Mouse (Mus musculus): ENCODE measurements around the gene 1190005I06Rik. TPM values are rescaled to one million over a fixed set of nuclear protein-coding genes. Genes with fewer than 3 reads are reported as not detected.

1190005I06Rik gene
- 10 to 100 TPM in 1 of 2 experiments, 1 to 10 TPM in 1; 9.5 to 10.6 TPM for total RNA-seq (2021)
- long read RNA-seq, experiment 1, partial matches to known transcripts, result 0 of 5 reads
- long read RNA-seq, experiment 1, other reads (novel, unspliced or antisense), result 1 of 5 reads
- long read RNA-seq, experiment 2, transcript 1190005I06Rik-201 (4 exons, 844 nt), result major isoform, 10 of 16 reads
- long read RNA-seq, experiment 2, partial matches to known transcripts, result 0 of 16 reads
- long read RNA-seq, experiment 2, other reads (novel, unspliced or antisense), result 4 of 16 reads

DNA sequence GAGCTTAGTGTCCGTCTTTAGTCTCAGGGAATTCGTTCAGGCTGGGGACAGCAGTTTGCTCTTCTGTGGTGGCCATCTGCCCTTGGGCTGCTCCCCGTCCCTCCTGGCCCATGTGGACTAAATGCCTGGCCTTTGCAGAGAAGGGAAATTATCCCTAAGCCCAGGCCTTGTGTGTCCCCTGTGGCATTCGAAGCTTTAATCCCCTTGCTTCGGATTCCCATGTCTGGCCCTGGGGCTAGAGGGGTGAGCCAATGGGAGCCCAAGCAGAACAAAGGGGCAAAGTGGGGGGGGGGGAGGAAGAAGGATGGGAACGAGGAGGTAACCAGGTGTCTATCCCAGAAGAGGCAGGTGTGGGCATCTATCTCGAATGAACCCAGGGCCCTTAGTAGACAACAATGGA lies at the start of gene 1190005I06Rik:
1190005I06Rik (minus strand) TSS at position 101 of the 400 bp plus-strand sequence.
- DNase-seq (ENCODE audit: low spot score in 2 of 2), result no peak

DNA sequence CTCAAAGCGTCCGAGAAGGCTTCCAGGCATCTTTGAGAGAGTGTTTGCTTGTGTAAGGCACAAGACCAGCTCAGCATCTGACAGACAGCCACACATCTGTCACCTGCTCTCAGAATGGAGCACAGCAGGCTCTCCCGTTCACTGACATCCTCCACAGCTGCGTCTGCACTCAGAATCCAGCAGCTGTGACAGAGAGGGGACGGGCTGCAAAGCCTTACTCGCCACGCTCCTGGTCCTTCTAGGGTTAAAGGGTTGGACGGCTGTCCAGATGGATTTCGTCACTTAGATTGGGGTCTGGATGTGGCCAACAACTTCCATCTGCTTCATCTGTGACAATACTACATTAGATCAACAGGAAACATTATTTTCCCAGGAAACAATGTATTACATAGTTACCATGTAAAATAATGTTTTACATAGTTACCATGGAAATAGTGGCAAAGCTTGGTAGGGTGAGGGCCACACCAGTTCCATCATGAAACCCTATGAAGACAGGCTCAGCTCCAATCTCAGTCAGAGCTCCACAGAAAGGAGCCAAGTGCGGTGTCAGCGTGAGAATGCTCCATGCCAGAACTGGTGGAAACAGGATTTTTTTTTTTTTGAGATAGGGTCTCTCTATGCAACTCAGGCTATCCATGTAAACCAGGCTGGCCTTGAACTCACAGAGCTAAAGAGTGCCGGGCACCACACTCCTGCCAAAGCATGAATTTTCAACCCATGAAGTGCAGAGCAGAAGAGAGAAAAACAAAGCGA lies 49.1 kb upstream of the 1190005I06Rik start:
- DNase-seq (ENCODE audit: low spot score in 2 of 2), result no peak

DNA sequence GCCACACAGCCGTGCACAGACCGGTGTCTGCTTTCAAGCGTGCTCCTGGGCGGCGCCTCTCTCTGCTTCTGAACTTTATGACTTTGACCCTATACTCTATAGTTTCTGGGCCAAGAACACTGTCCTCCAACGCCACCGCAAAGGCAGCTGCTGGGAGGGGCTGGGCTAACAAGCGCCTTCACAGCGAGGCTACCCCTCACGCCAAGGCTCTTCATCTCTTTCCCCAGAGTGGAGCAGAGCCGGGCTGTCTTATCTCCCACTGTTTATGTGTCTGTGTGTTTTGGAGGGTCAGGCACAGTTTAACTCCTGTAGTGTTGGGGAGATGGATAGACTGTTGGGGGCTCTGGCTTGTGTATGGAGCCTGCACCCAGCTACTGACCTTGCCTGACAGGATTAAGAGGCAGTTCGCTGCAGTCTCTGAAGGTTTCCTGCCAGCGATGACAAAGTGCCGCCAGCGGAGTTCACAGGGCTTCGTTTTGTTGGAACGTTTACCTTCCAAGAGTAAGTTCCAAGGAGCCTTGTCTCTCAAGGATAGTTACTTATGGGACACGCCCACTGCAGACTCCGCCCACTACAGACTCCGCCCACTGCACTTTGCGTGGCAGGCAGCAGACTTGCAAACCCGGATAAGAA lies 46.5 kb upstream of the 1190005I06Rik start:
- DNase-seq (ENCODE audit: low spot score in 2 of 2), result no peak

DNA sequence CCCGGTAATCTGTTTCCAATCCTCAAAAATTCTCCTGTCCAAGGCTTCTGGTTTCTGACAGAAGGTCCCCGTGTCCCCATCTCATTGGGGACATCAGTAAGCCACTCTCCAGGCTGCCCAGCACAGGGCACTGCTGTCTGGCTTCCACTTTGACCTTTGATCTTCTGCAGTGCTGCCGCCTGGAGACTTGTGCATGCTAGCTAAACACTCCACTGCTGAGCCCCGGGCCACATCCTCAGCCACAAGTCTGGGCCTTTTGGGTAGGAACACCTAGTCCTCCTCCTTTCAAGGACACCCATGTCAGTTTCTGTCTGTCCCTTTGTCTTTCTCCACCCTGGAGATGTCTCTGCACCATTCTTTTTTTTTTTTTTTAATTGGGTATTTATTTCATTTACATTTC lies 45.5 kb upstream of the 1190005I06Rik start:
- no peak for DNase-seq (ENCODE audit: low spot score in 2 of 2)

GRCm38 (mm10) chr8:120688511-120688910 lies 41.1 kb upstream of the 1190005I06Rik start:
- DNase-seq (ENCODE audit: low spot score in 2 of 2), result no peak

GRCm38 (mm10) chr8:120687786-120688185 lies 40.4 kb upstream of the 1190005I06Rik start:
- DNase-seq (ENCODE audit: low spot score in 2 of 2), result no peak

DNA sequence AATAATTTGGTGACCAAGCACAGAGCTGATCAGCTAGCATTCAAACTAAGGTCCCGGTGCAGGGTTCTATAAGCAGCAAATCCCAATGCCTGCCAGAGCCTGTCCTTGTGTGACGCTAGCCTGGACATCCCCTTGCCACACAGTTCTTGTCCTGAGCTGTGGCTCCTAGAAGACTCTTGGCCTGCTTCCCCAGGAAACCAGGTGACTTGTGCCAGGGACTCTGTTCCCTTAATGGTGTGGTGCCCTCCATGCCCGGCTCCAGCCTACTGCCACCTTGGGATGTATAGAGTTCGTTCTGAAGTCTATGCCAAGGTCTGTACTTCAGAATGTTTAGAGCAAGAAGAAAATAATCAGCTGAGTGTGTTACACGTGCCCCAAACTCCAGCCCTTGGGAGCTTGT lies 39.1 kb upstream of the 1190005I06Rik start:
- no peak for DNase-seq (ENCODE audit: low spot score in 2 of 2)

DNA sequence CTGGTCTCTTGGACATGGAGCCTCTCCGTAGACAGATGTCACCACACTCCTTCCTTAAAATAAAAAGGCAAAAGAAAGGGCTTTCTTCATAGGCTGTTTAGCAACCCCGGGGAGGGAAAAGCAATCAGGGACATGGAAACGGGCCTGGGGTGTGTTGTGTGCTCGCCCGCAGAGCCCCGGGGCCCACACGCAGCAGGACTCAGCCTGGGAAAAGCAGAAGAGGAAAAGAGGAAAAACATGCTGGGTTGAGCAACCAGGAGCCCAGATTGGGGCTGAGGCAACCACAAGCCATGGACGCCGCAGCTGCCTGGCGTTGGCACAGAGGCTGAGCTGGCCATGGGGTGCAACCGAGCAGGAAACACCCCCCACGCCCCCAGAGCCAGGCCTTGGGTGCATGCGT lies 38.6 kb upstream of the 1190005I06Rik start:
- DNase-seq (ENCODE audit: low spot score in 2 of 2), result no peak

- DNase-seq (ENCODE audit: low spot score in 2 of 2), result no peak
Measured at GRCm38 (mm10) chr8:120685591-120685990, 38.2 kb upstream of the 1190005I06Rik start.

GRCm38 (mm10) chr8:120685097-120685496 lies 37.7 kb upstream of the 1190005I06Rik start:
- DNase-seq (ENCODE audit: low spot score in 2 of 2), result no peak

GRCm38 (mm10) chr8:120684082-120684481 lies 36.6 kb upstream of the 1190005I06Rik start:
- DNase-seq (ENCODE audit: low spot score in 2 of 2), result no peak

DNA sequence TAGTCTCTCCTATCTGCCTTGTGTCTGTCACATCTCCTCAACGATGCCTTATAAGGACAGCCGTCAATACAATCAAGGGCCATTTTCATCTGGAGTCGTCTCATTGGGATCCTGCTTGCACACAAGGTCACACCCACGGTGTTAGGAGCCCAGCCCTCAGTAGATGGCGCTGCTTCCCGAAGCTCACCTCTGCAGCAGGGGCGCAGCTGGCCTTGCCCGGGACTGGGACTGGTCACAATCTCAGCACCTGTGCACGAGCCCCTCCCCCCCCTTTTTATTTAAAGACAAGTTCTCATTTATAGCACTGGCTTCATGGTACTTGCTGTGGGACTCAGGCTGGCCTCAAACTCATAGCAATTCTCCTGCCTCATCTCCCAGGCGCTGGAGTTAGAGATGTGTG lies 36.2 kb upstream of the 1190005I06Rik start:
- no peak for DNase-seq (ENCODE audit: low spot score in 2 of 2)

- DNase-seq (ENCODE audit: low spot score in 2 of 2), result no peak
Measured at GRCm38 (mm10) chr8:120681113-120681512, 33.7 kb upstream of the 1190005I06Rik start.

GRCm38 (mm10) chr8:120680405-120680804 lies 33.0 kb upstream of the 1190005I06Rik start:
- peak in 1 of 2 experiments; percentile 56 for DNase-seq (ENCODE audit: low spot score in 2 of 2)

- no peak for DNase-seq (ENCODE audit: low spot score in 2 of 2)
Measured at GRCm38 (mm10) chr8:120679629-120680387, 32.4 kb upstream of the 1190005I06Rik start.

- peak; percentile 85 to 89 for DNase-seq (ENCODE audit: low spot score in 2 of 2)
Measured at GRCm38 (mm10) chr8:120678447-120678846, 31.0 kb upstream of the 1190005I06Rik start.

DNA sequence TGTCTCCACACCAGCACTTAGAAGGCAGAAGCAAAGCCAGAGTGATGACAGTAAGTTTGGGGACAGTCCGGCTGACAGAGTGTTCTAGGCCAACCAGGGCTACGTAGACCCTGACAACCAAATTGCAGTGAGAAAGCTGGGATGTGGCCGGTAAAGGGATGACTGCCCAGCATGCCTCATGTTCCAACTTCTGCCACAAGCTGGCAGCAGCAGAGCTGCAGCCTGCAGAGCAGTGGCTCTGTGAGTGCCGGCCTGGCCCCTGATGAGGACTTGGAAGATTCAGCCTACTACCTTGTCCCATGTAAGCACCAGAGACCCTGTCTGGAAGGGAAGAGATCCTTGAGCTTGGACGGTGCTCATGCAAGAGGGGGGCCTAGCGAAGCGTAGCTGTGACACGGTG lies 28.3 kb upstream of the 1190005I06Rik start:
- no peak for DNase-seq (ENCODE audit: low spot score in 2 of 2)

DNA sequence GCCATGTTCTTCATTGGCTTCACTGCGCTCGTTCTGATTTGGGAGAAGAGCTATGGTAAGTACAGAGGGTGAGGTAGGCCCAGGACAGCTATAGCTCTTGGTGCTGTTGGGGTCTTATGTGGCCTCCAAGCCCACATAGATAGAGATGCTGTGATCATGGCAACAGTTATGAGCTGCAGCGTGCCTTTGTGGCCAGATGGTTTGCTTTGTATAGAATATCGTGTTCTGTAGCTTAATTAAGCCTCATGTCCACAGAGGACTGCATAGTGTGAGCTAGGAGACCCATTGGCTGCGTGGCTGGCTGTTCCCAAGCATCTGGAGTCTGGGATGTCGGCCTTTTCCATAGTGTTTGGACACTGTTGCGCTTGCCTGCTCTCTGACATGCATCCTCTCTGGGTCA lies 25.9 kb upstream of the 1190005I06Rik start:
- no peak for DNase-seq (ENCODE audit: low spot score in 2 of 2)

GRCm38 (mm10) chr8:120672626-120673229 lies 25.3 kb upstream of the 1190005I06Rik start:
- no peak for DNase-seq (ENCODE audit: low spot score in 2 of 2)

DNA sequence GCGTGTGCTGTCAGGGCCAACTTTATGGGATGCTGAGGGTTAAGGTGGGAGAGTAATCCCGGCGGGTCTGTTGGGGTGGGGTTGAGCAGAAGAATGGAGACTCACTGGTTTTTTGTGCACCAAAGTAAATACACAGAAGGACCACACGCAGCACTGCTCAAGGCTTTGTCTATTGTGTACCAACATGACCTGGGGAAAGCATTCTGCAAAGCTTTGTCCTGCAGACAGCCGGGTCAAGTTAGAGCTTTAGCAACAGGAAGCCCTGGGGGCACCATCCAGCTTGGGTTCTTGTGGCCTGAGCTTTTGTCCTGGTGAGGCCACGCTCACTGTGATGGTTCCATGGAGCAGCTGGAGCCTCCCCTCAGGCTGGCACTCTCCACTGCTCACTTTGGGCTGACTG lies 24.3 kb upstream of the 1190005I06Rik start:
- DNase-seq (ENCODE audit: low spot score in 2 of 2), result no peak

- DNase-seq (ENCODE audit: low spot score in 2 of 2), result no peak
Measured at GRCm38 (mm10) chr8:120668374-120668905, 21.0 kb upstream of the 1190005I06Rik start, which contains the start of gene Emc8. Emc8 (minus strand) TSS chr8:120668573.
